Mouse (Mus musculus) liver, embryonic 14.5 days (tissue): ENCODE measurements at regions not wholly inside any gene's neighbourhood (a gene's known extent, or its start where the extent isn't known, plus 50 kb on each side); places are given as distances from the start of the nearest gene placed in this dataset.

Experiments
- CTCF ChIP-seq: IDR thresholded peaks from 2 replicates; pipeline ENCODE4 v1.5.1; 2016; ENCODE audit warnings: antibody characterized with exemption, low read depth, control low read depth
- EP300 ChIP-seq: IDR thresholded peaks from 2 replicates; pipeline ENCODE4 v1.6.1; 2016; ENCODE audit warnings: antibody characterized with exemption, low read depth

DNA sequence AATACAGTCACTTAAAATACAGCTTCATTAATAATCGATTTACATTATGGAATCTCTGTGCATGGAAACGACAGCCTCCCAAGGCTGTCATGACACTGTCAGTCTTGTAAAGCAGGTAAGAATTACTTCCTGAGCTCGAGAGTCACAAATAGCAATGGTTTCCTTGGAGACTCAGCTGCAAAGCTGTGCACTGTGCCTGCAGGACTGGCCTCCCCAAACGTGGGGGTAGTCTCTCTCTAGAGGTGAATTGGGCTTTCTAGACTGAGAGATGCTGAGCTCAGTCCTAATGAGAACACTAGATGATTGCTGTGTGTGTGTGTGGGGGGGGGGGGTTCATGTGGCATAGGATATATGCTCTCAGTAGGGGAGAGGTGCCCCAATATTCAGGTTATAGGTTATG, 208.9 kb upstream of the Sp8 start:
- TF ChIP-seq CTCF: no peak
- no peak for TF ChIP-seq EP300
